Mouse (Mus musculus) limb, embryonic 11.5 days (tissue): ENCODE results near the gene Ifi203. TPM values are rescaled to one million over a fixed set of nuclear protein-coding genes. Genes with fewer than 3 reads are reported as not detected.
"Not testable (repeated sequence)": the region's sequence is repeated elsewhere in the genome, so short reads cannot be mapped to it uniquely, and the experiment has no call there.

Experiments
- ATAC-seq: fragments of 200-750 bp; cut with Nextera tagmentation; 2 replicates; pipeline ENCODE4 v1.8.0; 2017; ENCODE audit warnings: low read depth; ENCODE audit not compliant: insufficient number of reproducible peaks, low FRiP score, low TSS enrichment
- DNase-seq: peaks from one replicate; pipeline ENCODE4 v3.0.0-alpha.2; 2015; ENCODE audit warnings: low spot score
- H3K27ac ChIP-seq: fragments of 300-500 bp; sonication (generic); replicated peaks from 2 replicates; pipeline ENCODE4 v1.5.1; 2014; ENCODE audit warnings: low read depth, mild to moderate bottlenecking, low read length
- H3K27me3 ChIP-seq: fragments of 300-500 bp; sonication (generic); 2 replicates; pipeline ENCODE4 v1.6.1; 2014; ENCODE audit warnings: mild to moderate bottlenecking, low read length, mixed read lengths; ENCODE audit not compliant: control insufficient read depth, insufficient read depth
- H3K36me3 ChIP-seq: fragments of 300-500 bp; sonication (generic); 2 replicates; pipeline ENCODE4 v1.6.1; 2014; ENCODE audit warnings: mild to moderate bottlenecking, low read length, moderate library complexity, mixed read lengths; ENCODE audit not compliant: control insufficient read depth, insufficient read depth
- H3K4me1 ChIP-seq: fragments of 300-500 bp; sonication (generic); 2 replicates; pipeline ENCODE4 v1.6.1; 2014; ENCODE audit warnings: low read length, mixed read lengths; ENCODE audit not compliant: control insufficient read depth, insufficient read depth
- H3K4me2 ChIP-seq: fragments of 300-500 bp; sonication (generic); 2 replicates; pipeline ENCODE4 v1.6.1; 2014; ENCODE audit warnings: low read depth, mild to moderate bottlenecking, moderate library complexity; ENCODE audit not compliant: severe bottlenecking
- H3K4me3 ChIP-seq: fragments of 300-500 bp; sonication (generic); 2 replicates; pipeline ENCODE4 v1.5.1; 2014; ENCODE audit warnings: low read depth, low read length
- H3K9ac ChIP-seq: fragments of 300-500 bp; sonication (generic); 2 replicates; pipeline ENCODE4 v1.6.1; 2014; ENCODE audit warnings: mild to moderate bottlenecking, low read length
- H3K9me3 ChIP-seq: fragments of 300-500 bp; sonication (generic); 2 replicates; pipeline ENCODE4 v1.6.1; 2016; ENCODE audit warnings: low read length; ENCODE audit not compliant: control insufficient read depth
- WGBS: fragments of 180-500 bp; shearing (Covaris S2); extraction: QIAGEN DNeasy Blood & Tissue Kit; methylation state at CpG from one replicate; pipeline ENCODE4 v1.1.7; 2014; 5-methylcytosine and 5-hydroxymethylcytosine counted together
- polyA plus RNA-seq: library from polyadenylated mRNA; unstranded; fragments of >200 nt; fragmentation: Nextera tagmentation; extraction: Ambion mirVana; gene quantifications from 2 replicates; pipeline ENCODE4 v1.2.1, GENCODE M21; 2014

Gene Ifi203
- polyA plus RNA-seq: 0.04 and 0.24 TPM in 2 replicates

DNA sequence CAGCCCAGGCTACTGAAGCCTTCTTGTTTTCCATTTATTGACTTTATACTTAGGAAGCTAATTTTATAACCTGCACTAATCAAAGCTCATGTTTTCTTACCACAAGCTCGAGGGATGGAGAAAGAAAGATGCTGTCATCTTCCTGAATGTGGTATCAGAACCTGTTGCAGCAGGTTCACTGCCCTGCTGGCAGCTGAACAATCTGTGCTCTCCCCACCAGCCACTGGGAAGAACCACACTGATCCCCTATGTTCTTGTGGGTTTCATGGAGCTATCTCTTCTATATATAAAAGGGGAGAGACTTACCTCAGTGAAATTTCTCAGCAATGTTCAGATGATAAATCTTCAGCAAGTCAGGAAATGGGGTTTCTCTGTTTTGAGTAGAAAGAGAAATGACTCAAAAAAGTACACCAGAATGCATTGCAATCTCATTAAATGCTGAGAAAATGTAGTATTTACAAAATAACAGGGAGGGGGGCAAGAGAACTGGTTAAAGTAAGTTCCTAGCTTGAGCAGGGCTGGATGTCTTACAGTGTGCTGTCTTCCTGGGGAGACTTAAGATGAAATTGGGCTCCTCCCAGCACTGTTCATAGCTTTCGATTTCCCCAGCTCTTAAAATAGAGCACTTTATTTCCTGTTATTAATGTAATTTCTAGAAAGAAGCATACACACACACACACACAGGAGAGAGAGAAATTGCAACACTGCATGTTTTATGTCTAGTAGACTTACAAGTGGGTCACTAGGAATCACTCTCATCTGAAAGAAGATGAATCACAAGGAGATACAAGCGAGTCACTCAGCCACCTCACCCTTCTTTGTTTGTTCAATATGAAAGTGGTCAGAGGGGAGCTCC is at the start of gene Ifi203, which contains the start of gene Mndal:
Gene Ifi203 (minus strand): TSS at position 749 of the 856 bp plus-strand sequence.
Gene Mndal (minus strand): TSS at position 568 of the 856 bp plus-strand sequence.
- not testable (repeated sequence) for H3K4me2 ChIP-seq

DNA sequence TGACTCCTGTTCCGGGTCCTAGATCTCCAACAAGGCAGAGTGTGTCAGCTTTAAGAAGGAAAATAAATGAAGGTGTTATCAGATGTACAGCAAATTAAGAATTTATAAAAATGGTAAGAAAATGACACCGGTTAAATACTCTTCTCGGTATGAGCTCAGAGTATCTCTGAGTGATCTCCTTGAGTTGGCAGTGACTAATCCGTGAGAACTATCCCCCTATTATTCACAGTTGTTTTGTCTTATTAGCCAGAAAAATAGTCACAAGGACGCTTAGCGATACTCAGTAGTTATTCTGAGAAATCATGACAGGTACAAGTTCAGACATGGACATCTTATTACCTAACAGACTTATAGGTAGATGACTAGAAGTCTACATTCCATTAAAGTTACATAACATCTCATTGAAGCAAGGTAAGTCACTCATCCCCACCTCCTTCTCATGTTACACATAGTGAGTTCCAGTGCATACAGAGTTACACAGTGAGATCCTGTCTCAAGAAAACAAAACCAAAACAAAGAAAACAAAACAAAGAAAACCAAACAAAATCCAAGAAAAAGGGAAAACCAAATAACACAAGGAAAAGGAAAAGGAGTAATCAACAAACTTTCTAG is 40.3 kb upstream of the Ifi203 start, which contains the start of gene Ifi202b:
Gene Ifi202b (minus strand): TSS at position 51 of the 612 bp plus-strand sequence.
- not testable (repeated sequence) for DNase-seq, ATAC-seq, H3K4me1 ChIP-seq, H3K9me3 ChIP-seq, H3K4me2 ChIP-seq, H3K27me3 ChIP-seq, H3K36me3 ChIP-seq, H3K27ac ChIP-seq, H3K9ac ChIP-seq, H3K4me3 ChIP-seq
- WGBS: 92% methylated on average over 6 of the region's 6 CpGs

More for the DNA sequence above, at the start of gene Ifi203, which contains the start of gene Mndal:
- H3K4me1 ChIP-seq, H3K27me3 ChIP-seq, ATAC-seq, H3K9ac ChIP-seq, H3K36me3 ChIP-seq, H3K27ac ChIP-seq, H3K9me3 ChIP-seq, DNase-seq, H3K4me3 ChIP-seq: not testable (repeated sequence)
- 79% methylated on average over 3 of the region's 3 CpGs for WGBS

DNA sequence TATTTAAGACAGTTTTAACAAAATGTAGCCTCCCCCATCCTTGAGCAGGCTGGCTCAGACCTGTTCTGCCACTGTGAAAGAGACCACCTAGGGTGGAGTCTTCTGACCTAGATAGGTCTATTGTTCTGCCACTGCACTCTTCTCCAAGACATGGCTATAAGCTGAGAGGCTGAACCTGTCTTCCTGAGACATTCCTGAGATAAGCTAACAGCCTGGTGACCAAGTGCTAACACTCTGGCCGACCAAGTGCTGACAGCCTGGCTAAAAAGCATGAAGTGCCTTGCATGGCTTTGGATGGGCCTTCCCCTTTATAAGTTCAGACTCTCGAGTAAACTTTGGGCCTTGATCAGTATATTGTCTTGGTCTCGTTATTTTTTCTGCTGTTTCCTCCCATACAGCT is 38.6 kb upstream of the Ifi203 start:
- DNase-seq, H3K36me3 ChIP-seq, H3K9ac ChIP-seq, H3K4me2 ChIP-seq, H3K4me1 ChIP-seq, H3K27me3 ChIP-seq, ATAC-seq, H3K4me3 ChIP-seq, H3K9me3 ChIP-seq, H3K27ac ChIP-seq: not testable (repeated sequence)
- 53% methylated on average over 3 of the region's 3 CpGs for WGBS

DNA sequence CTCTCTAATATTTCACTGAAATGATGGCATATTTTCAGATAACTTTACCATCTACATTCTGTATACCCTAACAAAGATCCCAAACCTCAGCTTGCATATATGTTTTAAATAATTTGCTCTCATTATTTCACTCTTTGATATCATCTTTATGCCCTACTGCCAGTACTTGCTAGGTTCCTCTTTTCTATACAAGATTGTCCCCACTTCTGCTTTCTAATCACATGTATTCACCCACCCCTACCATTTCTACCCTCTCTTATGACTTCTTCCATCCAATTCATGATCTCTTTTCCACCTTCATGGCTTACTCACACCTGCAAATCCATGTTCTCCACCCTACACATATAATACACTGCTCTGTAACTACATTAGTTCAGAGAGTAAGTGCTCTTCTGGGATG is 35.1 kb upstream of the Ifi203 start:
- no peak overlapping the region for H3K27ac ChIP-seq
- DNase-seq (no peak), ATAC-seq (no peak)
- H3K4me1 ChIP-seq: no peaks in the 10 kb centered on the region
- no peak overlapping the region for H3K9ac ChIP-seq
- no peaks in the 10 kb centered on the region for H3K27me3 ChIP-seq
- no peak overlapping the region for H3K4me3 ChIP-seq
- H3K4me2 ChIP-seq: no peak overlapping the region
- no peaks in the 10 kb centered on the region for H3K36me3 ChIP-seq
- H3K9me3 ChIP-seq: no peaks in the 10 kb centered on the region

DNA sequence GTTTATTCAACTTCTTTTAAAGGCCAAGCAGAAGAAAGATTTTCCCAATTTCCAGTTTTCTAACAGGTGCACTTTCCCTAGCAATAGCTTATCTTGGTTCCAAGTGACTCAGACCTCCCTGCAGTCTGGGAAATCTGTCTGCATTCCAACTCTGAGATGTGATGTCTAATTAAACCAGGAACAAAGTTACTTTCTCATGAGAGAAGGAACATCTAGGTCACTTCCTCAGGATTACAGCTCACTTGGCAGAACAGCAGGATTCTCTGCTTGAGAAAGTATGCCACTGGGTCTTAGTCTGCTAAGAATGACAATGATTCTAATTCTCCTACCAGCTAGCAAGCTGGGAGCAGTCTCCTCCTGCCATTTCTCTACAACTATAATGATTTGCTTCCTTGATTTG is 30.6 kb upstream of the Ifi203 start:
- Histone ChIP-seq H3K36me3 (no peaks in the 10 kb centered on the region), H3K4me1 (no peaks in the 10 kb centered on the region), H3K4me3 (no peak overlapping the region), H3K4me2 (no peak overlapping the region), H3K27me3 (no peaks in the 10 kb centered on the region), H3K27ac (no peak overlapping the region), H3K9ac (no peak overlapping the region), H3K9me3 (no peaks in the 10 kb centered on the region)
- ATAC-seq (no peak), DNase-seq (no peak)

DNA sequence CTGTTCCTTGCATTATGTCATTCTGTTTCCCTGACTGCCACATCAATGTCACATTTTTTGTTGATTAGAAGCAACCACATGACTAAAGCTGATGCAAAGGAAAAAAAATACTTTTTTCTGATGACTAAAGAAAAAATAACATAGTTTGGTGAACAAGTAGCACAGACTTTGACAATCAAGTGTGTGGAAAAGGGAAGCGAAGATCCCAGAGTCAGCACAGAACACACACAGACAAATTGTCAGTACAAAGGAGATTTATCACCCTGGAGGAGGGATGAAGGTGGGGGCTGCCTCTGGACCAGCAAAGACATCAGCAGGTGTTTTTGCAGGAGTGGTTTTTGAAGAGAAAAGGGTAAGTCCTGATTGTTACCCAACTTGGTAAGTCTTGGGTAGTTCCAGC is 19.0 kb upstream of the Ifi203 start:
- H3K4me2 ChIP-seq, H3K27me3 ChIP-seq, H3K4me1 ChIP-seq, H3K4me3 ChIP-seq, H3K36me3 ChIP-seq, H3K27ac ChIP-seq, H3K9me3 ChIP-seq, DNase-seq, H3K9ac ChIP-seq, ATAC-seq: not testable (repeated sequence)
- 86% methylated on average over 1 of the region's 1 CpGs for WGBS

DNA sequence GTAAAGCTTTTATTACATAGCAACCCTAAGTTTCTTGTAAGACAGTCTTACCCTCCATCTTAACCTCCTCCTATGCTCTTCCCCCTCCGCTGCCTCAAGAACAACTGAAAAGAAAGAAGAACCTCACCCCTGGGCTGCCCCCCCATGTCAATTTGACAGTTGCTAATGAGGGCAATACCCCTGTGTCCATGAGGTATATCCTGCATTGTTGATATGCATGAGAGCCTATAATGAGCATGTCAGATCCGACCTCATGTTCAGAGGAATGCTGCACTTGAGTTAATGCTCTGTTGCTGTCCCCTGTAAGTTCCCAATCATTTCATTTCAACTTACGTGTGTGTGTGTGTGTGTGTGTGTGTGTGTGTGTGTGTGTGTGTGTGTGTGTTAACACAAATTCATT is 17.5 kb upstream of the Ifi203 start:
- DNase-seq, H3K9ac ChIP-seq, H3K9me3 ChIP-seq, H3K4me1 ChIP-seq, H3K36me3 ChIP-seq, H3K4me2 ChIP-seq, H3K27ac ChIP-seq, H3K27me3 ChIP-seq, H3K4me3 ChIP-seq: not testable (repeated sequence)
- 41% methylated on average over 3 of the region's 3 CpGs for WGBS
- 0 out of 2 replicates have a peak, but pooled peaks have one; percentile 39 for ATAC-seq

DNA sequence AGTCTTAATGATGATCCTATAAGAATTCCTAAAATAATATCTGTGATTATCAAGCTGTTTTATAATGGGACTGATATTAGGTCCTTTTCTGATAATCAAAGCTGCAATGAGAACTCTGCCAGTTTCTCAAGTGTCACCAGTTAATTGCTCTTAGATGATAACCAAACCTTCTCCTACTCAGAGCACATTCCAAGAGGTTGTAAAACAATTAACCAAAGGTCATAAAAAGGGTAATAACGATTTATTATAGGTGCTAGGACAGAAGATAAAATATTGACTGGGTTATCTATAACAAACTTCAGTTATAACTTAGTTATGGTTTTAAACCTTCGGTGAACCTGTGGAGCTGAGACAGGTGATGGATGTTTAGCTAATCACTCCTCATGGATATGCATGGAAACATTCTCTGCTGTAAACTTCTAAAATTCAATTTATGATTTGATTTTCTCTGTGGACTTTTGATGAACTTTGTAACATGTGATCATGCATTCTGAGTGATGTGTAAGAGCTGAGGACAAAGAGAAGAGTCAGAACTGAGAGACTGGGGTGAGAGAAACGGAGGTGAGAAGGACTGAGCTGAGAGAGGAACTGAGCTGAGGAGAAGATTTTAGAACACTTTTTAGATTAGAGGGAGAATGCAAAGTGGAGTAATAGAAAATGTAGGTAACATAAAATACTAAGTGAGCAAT is 13.5 kb upstream of the Ifi203 start:
- not testable (repeated sequence) for H3K4me2 ChIP-seq, H3K4me3 ChIP-seq, ATAC-seq, H3K27me3 ChIP-seq, H3K4me1 ChIP-seq, H3K9ac ChIP-seq, H3K27ac ChIP-seq, H3K36me3 ChIP-seq, DNase-seq, H3K9me3 ChIP-seq
- 20% methylated on average over 3 of the region's 3 CpGs for WGBS
